Mouse (Mus musculus) small intestine, adult 2 months (tissue): ENCODE data around the gene Egflam. TPM values are rescaled to one million over a fixed set of nuclear protein-coding genes. Genes with fewer than 3 reads are reported as not detected.

Source experiments
- H3K27ac ChIP-seq: fragments of 200-500 bp; 2 replicates; pipeline ENCODE4 v1.5.1; 2012; ENCODE audit warnings: low read depth, low read length, control low read depth, inconsistent platforms; ENCODE audit not compliant: insufficient read depth
- H3K27me3 ChIP-seq: fragments of 200-500 bp; 2 replicates; pipeline ENCODE4 v1.6.1; 2012; ENCODE audit warnings: mild to moderate bottlenecking, moderate library complexity, low read length, inconsistent platforms; ENCODE audit not compliant: control insufficient read depth, insufficient read depth
- H3K36me3 ChIP-seq: fragments of 200-500 bp; 2 replicates; pipeline ENCODE4 v1.6.1; 2012; ENCODE audit warnings: mild to moderate bottlenecking, low read length, control low read depth, inconsistent platforms; ENCODE audit not compliant: control insufficient read depth, insufficient read depth
- H3K4me1 ChIP-seq: fragments of 200-500 bp; 2 replicates; pipeline ENCODE4 v1.6.1; 2012; ENCODE audit warnings: low read length, inconsistent platforms, mixed read lengths; ENCODE audit not compliant: control insufficient read depth, insufficient read depth, insufficient read length
- H3K4me3 ChIP-seq: fragments of 200-500 bp; 2 replicates; pipeline ENCODE4 v1.5.1; 2012; ENCODE audit warnings: low read depth, mild to moderate bottlenecking, control low read depth, inconsistent platforms, low read length, moderate library complexity
- CTCF ChIP-seq: fragments of 200-500 bp; IDR thresholded peaks from 2 replicates; pipeline ENCODE4 v1.5.1; 2012; ENCODE audit warnings: low read depth, mild to moderate bottlenecking, control low read depth, inconsistent platforms, low read length, moderate library complexity, mixed read lengths; ENCODE audit not compliant: insufficient replicate concordance, insufficient read length; ENCODE audit errors: extremely low read depth
- POLR2A ChIP-seq: fragments of 200-500 bp; IDR thresholded peaks from 2 replicates; pipeline ENCODE4 v1.6.1; 2012; ENCODE audit warnings: low read depth, mild to moderate bottlenecking, control low read depth, inconsistent platforms, low read length, moderate library complexity
- WGBS: fragments of 180-500 bp; shearing (Covaris S2); methylation state at CpG from one replicate; pipeline ENCODE4 v1.1.7; 2018; 5-methylcytosine and 5-hydroxymethylcytosine counted together
- polyA plus RNA-seq: library from polyadenylated mRNA; depleted of rRNA; stranded (reverse); fragments of >200 nt; gene quantifications from 2 replicates; pipeline ENCODE4 v1.2.3, GENCODE M21; 2012

Egflam gene
- polyA plus RNA-seq, 1 experiment = 1.3 TPM

DNA sequence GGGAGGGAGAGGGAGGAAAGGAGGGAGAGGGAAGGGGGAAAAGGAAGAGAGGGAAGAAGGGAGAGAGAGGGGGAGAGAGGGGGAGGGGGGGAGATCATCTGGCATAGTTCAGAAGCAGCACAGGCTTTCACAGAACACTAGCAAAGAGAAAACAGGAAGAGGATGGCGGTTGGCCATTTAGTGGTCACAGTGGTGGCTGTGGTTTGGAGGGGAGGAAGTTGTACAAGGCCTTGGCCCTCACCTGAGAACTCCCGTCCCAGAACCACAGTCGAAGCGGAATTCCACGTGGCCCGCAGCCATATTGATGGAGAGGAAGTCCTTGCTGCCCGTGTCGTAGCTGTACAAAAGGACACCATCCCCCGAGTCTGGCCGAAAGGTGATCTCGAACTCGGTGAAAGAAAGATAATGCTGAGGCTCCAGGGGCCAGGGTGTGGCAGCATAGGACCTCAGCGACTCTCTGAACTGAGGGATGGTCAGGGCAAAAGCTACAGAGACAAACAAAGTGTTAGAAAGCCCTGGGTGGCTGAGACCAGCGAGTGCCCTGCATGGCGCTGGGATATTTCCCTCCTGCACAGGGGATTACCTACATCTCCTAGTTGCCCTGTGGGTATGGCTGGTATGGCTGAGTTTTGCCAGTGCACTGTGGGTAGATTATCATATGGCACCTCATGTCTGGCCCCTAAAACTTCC is 155.9 kb downstream of the Egflam start:
- 64% methylated on average over 15 of the region's 15 CpGs for WGBS
- Histone ChIP-seq H3K27ac (no peak overlapping the region), H3K27me3 (no peaks in the 10 kb centered on the region), H3K36me3 (no peaks in the 10 kb centered on the region), H3K4me1 (no peaks in the 10 kb centered on the region), H3K4me3 (no peak overlapping the region)
- TF ChIP-seq POLR2A (no peak), CTCF (no peak)

DNA sequence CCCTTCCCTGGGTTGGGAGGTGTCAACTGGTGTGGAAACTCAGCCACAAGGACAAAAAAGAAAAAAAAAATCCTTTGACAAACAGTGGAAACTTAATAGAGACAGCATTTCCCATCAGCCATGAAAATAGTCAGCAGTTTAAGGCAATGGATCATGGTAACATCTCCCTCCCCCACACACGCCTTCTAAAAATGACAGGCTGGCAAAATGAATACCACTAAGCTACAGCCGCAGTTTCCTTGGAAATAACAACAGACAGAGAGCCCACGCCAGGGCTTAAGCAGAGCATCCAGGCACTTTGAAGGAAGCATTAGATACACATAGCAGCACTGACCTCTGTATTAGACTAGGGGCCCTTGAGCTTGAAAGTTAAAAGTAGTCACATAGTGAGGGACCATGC is 157.2 kb downstream of the Egflam start:
- Histone ChIP-seq H3K4me3 (no peak overlapping the region), H3K36me3 (no peaks in the 10 kb centered on the region), H3K27ac (no peak overlapping the region), H3K27me3 (no peaks in the 10 kb centered on the region), H3K4me1 (no peaks in the 10 kb centered on the region)
- 88% methylated on average over 3 of the region's 3 CpGs for WGBS
- TF ChIP-seq CTCF (no peak), POLR2A (no peak)

DNA sequence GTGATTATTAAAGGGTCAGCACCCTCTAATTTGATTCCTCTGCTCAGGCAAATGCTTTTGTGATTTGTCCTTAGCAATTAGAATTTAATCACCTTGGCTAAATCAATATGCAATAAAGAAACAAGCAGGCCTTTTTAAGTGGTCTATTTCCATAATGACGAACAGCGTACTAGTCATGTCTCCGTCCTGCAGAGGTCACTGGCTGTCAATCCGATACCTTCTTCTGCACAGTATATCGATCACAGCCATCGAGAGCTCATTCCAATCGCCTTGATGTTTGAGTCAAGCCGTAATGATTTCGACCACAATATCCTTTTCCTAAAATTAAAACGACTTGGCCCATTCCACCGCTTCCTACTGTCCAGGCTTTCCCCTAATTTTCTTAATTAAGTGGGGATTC is 158.3 kb downstream of the Egflam start:
- Histone ChIP-seq H3K4me3 (no peak overlapping the region), H3K27me3 (no peaks in the 10 kb centered on the region), H3K36me3 (no peaks in the 10 kb centered on the region), H3K4me1 (no peaks in the 10 kb centered on the region), H3K27ac (no peak overlapping the region)
- WGBS = 89% methylated on average over 11 of the region's 11 CpGs
- TF ChIP-seq CTCF (no peak), POLR2A (no peak)

DNA sequence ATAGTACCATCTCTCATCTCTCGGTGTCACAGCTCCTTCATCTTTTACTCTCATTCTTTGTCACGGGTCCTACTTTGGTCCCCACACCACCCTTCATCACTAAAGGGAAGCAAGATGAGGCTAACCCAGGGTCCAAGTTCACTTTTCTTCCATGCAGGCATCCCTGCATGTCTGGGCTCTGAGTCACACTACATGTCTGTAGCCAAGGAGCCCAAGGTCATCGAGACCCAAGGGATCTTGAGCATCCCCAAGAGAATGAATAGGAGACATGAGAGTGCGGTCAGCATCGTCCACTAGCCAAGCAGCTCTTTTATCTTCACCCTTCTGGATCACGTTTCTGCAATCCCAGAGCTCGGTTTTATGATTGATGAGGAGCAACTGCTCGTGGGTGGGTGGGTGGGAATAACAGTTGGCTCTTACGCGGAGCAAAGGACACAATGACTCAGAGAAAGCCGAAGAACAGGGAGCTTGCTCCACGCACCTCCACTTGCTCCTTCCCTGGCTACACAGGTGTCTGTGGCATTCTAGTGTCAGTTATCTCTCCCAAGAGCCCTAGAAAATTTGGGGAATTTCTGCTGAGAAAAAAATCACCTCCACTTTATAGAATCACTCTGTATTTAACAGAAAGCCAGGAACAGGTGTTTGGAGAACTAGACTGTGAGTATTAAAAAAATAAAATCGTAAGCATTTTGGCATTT is 164.7 kb downstream of the Egflam start:
- WGBS = 70% methylated on average over 13 of the region's 13 CpGs
- Histone ChIP-seq H3K4me1 (no peaks in the 10 kb centered on the region), H3K27ac (no peak overlapping the region), H3K36me3 (no peaks in the 10 kb centered on the region), H3K4me3 (no peak overlapping the region), H3K27me3 (no peaks in the 10 kb centered on the region)
- TF ChIP-seq POLR2A (no peak), CTCF (no peak)

DNA sequence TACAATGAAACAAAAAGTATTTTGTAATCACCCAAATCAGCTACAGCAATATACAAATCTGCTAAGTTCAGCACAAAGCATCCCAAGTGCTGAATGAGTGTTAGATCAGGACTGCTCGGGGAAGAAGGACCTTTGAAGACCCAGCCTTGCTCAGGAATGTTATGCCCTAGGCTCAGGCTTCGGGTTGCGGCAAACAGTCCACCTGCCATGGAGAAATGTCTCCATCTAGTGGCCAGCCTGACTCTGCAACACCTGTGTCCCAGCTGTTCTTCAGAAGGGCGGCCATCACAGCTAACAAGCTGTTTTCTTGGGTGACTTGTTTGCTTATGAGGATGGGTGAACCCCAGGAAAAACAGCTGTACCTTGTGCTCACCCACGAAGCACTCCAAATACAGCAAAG is 172.0 kb downstream of the Egflam start:
- WGBS = under 1% methylated on average over 5 of the region's 5 CpGs

DNA sequence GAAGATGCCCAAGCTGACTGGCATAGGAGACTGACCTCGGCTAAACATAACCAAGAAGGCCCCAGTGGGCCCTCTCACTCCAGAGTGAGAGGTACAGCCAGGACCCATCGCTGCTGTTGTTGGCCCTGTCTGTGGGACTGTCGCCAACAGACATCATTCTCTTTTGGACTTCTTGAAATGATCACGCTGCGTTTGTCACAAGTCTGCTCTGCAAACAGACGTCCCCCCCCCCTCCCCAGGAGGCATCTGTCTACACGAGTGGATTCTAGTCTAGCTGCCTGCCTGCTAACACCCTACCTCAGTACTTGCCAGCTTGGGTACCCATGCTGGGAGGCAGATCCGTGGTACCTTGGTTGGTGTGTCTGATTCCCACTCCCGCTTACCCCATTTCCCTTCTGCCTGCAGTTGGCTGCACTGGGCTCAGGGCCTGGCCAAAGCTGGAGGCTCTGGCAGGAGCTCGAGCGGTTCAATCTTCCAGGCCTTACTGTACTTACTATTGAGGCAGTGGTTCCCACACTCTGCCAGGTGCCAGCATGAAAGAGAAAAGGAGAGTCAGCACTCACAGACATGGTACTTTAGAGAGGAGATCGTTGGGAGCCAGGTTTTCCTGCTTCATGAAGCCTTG is 173.9 kb downstream of the Egflam start:
- no peaks in the 10 kb centered on the region for H3K4me1 ChIP-seq
- H3K4me3 ChIP-seq = no peak overlapping the region
- no peaks in the 10 kb centered on the region for H3K27me3 ChIP-seq
- TF ChIP-seq CTCF (no peak), POLR2A (no peak)
- no peaks in the 10 kb centered on the region for H3K36me3 ChIP-seq
- no peak overlapping the region for H3K27ac ChIP-seq
- 79% methylated on average over 12 of the region's 12 CpGs for WGBS

More for the DNA sequence above, 172.0 kb downstream of the Egflam start:
- no peak overlapping the region for H3K27ac ChIP-seq
- no peak overlapping the region for H3K4me3 ChIP-seq
- peak; percentile 98 for TF ChIP-seq CTCF
- no peak for TF ChIP-seq POLR2A
- no peaks in the 10 kb centered on the region for H3K4me1 ChIP-seq
- no peaks in the 10 kb centered on the region for H3K27me3 ChIP-seq
- H3K36me3 ChIP-seq = no peaks in the 10 kb centered on the region

DNA sequence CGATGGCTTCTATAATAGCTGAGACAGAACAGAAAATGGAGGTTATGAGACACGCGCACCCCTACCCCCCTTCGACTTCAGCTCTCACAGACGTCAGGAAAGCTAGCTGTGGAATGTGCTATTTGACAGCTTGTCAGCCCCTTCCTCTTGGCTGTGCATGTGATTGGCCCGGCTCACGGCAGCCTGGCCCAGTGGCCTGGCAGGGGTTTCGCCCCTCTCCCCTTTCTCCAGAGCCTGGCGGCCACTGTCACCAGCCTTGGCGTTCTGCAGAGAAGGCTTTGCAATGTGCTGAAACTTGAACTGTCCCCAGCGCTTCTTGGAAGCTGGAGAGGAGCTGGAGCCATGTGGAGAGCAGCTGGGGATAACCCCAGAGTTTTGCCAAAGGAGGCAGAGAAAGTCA is 175.4 kb downstream of the Egflam start:
- Histone ChIP-seq H3K27me3 (no peaks in the 10 kb centered on the region), H3K36me3 (no peaks in the 10 kb centered on the region), H3K27ac (no peak overlapping the region), H3K4me1 (no peaks in the 10 kb centered on the region), H3K4me3 (no peak overlapping the region)
- no peak for TF ChIP-seq POLR2A
- TF ChIP-seq CTCF = no peak
- WGBS = 65% methylated on average over 11 of the region's 11 CpGs
